Mouse (Mus musculus): ENCODE data around the gene Hmgn3.
"Not testable (repeated sequence)": the region's sequence is repeated elsewhere in the genome, so short reads cannot be mapped to it uniquely, and the experiment has no call there.

Hmgn3 gene

DNA sequence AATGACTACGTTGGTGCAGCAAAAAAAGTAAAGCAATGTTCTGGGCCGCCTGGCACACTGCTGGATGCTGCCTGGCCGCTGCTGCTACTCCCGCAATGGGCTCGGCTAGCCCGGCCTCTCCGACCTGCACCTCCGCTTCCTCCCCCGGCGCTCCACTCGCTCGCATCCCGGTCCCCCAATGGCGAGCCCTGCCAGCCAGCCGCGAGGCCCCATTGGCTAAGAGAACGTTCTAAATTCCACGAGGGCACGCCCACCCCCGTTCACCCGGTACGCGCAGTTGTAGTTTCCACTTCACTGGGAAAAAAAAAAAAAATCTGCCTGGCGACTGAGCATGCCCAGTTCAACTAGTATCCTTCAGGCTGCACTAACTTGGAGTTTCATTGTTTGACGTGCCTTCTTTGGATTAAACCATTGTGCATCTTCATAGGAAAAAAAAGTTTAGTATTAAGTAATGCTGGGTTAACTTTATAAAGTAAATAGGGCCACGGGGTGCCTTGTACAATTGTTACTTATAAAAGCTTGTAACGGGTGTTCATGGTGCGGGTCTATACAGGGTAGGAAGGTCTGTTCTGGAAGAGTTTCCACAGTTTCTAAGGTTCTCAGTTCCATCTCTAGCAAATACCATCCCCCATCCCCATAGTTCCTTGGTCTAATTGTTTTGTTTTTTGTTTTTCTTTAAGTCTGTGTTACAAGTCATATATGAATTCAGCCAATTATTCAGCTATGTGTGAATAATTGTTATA is at the start of gene Hmgn3:
TSS of gene Hmgn3 (minus strand) at position 240 of the 743 bp plus-strand sequence.
- DNase-seq, result peak; percentile 92 to 95

DNA sequence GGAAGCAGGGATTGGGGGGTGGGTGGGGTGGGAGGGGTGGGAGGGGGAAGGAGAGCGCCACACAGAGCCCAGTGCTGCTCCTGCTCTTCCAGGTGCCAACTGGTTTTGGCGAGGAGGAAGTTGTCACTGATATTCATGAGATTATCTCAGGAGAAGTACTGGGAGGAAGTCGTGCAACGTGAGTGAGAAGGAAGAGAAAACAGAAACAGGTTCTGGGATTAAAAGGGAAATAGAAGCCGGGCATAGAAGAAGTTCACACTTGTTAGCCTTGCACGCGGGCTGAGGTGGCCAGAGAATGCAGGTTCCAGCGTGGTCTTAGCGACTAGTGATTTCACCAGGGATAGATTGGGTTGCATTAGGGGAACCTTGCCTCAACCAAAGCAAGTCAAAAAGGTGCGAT is 49.3 kb upstream of the Hmgn3 start:
- no peak for DNase-seq

- DNase-seq, result no peak
These were observed 48.5 kb upstream of the Hmgn3 start for GRCm38 (mm10) chr9:83195007-83195406.

DNA sequence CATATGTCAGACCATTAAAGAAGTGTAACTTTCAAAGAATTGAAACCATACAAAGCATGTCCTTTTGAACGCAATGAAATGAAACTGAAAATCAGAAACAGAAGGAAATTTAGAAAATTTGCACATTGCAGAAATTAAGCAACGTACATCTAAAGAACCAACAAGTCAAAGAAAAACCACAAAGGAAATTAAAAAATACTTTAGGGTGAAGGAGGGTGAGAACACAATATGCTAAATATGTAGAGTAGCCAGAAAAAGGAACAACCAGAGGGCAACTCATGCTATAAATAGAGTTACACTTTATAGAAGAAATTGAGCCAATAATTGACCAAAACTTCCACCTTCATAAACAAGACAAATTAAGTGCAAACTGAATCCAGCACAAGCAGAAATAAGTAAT is 41.3 kb upstream of the Hmgn3 start:
- no peak for DNase-seq

DNA sequence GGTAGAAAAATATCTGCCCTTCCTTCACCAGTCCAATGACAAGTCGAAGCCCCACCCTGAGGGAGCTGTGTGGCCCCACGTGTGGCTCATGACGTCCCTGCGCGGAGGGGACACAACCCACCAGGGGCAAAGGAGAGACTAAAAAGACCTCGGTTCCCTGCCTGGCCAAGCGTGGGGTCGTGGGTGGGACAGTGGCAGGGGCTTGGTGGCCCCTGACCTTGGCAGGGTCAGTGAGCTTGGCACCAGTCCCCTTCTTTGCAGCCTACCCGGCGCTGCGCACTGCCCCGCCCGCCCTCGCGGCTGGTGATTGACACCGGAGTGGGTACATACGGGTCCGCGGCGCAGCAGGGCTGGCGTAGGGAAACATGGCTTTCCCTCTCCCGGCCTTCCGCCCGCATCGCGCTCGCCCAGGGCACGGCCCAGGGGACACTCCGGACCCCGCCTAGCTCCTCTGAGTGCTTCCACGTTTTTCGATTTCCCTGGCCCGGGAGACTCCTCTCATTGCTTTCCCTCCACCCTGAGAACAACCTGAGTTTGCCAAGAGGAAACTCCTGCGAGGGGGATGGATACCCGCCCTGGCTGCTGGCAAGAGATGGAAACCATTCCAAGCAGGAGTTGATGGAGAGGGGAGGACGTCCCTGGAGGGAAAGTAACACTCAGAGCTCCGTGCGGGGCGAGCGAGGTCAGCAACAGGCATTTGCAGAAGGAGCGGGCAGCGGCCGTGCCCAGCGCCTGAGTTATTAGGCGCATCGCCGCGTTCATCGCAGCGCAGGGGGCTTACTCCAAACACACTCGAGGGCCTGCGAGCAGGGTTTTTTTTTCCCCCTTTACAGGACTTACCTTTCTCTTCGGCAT is 667 bp downstream of the Hmgn3 start:
- DNase-seq, result peak; percentile 80 to 85

DNA sequence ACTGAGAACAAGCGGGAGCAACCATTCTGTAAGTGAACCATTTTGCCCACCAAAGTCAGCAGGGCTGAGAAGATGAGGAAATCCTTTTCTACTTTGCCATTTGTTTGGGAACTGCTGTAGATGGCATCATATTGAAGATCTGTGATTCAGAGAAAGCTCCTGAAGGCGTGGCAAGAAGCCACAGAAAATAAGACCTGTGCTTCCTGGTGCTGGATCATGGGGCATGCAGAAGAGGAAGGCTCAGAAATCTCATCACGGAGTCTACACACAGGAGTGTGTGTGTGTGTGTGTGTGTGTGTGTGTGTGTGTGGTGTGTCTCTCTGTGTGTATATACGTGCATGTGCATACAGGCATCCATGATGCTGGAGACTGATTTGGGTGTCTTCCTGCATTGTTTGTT is 16.7 kb downstream of the Hmgn3 start:
- DNase-seq, result no peak

- DNase-seq, result no peak
These were observed 18.6 kb downstream of the Hmgn3 start for GRCm38 (mm10) chr9:83127840-83128239.

GRCm38 (mm10) chr9:83126482-83126881 is 20.0 kb downstream of the Hmgn3 start:
- DNase-seq, result not testable (repeated sequence)

DNA sequence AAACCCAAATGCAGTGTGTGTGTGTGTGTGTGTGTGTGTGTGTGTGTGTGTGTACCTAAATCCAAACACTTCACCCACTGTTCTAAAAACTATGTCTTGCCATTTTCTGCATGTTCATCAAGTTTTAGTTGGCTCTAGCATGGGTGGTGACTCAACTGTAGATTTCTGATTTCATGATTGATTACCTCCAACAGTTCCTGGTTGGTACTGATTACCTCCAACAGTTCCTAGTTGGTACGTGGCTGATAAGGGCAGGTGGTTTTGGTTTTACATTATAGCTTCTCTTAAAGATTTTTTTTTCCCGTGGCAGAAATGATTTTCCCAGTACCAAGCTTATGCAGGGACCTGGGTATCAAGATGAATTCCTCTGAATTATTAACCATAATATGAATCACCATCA is 27.3 kb downstream of the Hmgn3 start:
- DNase-seq, result no peak

GRCm38 (mm10) chr9:83117486-83117885 is 29.0 kb downstream of the Hmgn3 start:
- DNase-seq, result no peak

GRCm38 (mm10) chr9:83116774-83117474 is 29.6 kb downstream of the Hmgn3 start:
- no peak for DNase-seq

DNA sequence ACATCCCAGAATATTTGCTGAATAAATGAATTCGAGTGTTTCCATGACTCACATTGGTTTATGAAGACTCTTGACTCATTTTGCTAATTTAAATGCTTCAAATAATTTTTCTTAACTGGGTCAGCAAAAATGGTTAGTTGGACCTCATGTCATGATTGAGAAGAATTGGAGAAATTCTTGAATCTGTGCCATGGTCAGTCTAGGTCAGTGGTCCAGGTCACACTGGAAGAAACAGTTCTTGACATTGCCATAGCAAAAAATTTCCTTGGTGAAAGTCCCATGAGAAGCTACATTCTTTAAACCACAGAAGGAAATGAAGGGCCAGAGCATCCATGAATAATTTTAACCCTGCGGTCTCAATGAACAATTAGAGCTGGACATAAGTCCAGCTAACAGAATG is 30.8 kb downstream of the Hmgn3 start:
- no peak for DNase-seq

DNA sequence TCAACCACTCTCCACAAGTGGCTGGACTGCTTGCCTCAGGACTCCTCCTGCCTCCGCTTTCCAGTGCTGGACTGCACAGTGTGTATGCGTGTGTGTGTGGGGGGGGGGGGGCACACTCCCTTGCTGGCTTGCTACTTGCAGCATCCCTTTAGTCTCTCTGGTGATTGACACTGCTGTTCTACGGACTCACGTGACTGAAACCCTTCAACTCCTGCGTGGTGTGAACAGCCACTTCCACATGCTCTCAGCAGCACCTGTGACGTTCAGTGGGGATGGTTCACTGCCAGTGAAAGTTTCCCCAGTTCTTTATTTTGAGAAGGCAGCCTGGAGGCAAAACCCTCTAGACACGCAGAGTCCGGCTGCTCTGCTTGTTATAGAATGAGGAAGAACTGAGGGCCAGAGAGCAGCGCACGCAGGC is 32.7 kb downstream of the Hmgn3 start:
- no peak for DNase-seq

- DNase-seq, result peak; percentile 36 to 42
These were observed 34.1 kb downstream of the Hmgn3 start for GRCm38 (mm10) chr9:83112305-83112768.

GRCm38 (mm10) chr9:83111789-83112188 is 34.7 kb downstream of the Hmgn3 start:
- DNase-seq, result no peak

DNA sequence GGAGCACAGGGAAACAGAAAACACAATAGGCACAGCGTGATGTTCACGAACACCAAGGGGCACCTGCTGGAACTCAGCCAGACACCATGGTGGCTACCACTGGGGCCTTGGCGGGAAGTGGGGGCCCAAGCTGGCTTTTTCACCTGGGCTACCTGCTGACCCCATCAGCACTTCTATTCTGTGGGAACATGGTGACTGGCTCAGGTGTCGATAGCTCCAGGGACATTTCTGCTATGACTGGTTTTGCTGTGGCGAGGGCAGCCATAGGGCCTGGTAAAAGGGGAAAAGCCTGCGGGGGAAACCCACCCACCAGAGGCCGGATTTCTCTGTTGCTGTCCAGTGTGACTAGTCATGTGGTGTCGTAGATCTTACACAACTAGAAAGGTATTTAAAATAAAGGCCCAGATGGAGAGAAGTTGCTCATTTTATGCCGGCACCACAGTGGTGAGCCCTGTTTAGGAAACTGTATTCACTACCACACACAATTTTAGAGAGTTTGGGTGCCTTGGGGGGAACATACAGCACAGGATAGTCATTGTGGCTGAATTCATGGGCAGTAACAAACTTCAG is 35.3 kb downstream of the Hmgn3 start:
- DNase-seq, result peak in 1 of 2 experiments; percentile 29

DNA sequence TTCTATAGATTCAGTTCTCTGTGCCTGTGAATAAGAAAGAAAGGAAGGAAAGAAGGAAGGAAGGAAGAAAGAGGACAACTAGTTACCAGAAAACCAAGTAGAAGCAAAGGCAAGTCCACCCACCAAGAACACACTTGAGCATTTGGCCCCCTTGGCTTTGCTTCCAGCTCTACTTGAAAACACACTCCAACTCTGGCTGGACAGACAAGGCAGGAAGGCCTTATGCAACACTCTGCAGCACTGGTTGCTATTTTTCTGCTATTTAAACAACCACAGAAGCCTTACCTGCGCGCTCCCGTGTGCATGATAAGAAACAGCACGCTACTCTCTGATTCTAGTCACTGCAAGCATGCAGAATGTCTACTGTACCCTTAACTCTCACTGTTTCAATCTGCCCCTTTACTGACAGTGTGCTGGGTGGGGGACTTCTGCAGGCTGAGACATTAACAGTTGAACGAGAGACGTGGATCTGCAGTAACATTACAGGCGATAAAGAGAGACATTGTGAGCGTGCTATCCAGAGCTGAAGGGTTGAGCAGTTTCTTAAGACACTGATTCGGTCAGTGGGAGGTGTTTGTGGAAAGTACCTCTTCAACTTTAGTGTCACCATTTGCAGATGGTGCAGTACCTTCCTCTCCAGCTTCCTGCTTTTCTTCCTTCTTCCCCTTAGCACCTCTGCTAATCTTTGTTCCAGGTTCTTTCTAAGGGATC is 35.9 kb downstream of the Hmgn3 start:
- DNase-seq, result no peak

DNA sequence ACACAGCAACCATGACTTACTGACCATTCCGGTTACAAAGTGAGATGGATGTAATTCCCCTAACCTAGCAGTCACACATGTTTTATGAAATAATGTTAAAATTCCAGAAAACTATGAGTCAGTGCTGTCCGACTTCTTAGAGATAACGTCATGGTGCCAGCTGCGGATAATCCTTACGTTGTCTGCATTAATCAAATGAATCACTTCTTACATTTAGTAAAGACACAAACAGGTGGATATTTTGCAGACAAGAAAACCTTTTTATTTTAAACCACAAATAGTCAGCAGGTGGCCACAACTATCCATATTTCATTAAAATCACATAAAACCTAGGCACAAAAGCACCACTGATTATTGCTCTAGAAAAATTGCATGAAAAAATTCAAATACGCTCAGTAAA is 36.8 kb downstream of the Hmgn3 start:
- DNase-seq, result no peak

GRCm38 (mm10) chr9:83108821-83109220 is 37.7 kb downstream of the Hmgn3 start:
- DNase-seq, result no peak

GRCm38 (mm10) chr9:83103785-83104184 is 42.7 kb downstream of the Hmgn3 start:
- DNase-seq, result no peak

DNA sequence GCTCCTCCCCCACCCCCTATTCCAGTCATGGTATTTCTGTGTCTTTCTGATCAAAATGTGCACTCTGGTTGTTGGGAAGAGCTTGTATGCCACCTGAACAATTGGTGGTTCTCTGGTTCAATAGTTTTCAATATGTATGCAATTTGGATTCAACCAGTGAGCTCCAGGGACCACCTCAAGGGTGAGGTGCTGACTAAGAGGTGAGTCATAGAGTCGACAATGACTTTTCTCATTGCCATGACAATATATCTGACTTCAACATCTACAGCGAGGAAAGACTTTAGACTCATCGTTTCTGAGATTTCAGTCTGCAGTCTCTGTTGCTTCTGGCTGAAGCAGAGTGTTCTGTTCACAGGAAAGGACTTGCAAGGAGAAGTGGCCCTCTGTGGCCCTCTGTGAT is 44.8 kb downstream of the Hmgn3 start:
- DNase-seq, result no peak

DNA sequence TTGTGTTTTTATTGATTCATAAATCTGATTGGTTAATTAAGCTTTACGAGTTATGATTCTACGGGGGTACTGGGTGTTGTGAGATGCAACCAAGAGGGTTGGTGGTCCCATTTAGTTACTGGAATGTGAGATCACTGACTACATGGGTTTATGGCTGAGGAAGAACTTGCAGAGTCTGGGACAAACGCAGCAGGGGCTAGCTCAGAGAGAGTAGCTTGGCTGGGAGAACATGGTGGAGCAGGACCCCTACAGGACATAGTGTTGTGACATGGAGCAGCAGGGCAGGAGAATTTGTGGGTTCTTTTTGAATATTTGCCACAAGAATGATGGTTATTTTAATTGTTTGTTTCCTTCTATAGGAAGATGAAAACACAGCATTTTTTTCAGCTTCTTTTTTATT is 45.7 kb downstream of the Hmgn3 start:
- DNase-seq, result no peak
